Mouse (Mus musculus) E14TG2a.4 (cell line): ENCODE results near the gene Far2.

Experiments
- CTCF ChIP-seq: conservative IDR thresholded peaks from 2 replicates; pipeline ENCODE4 v1.5.1; 2014; ENCODE audit warnings: low read length
- POU5F1 ChIP-seq: IDR thresholded peaks from 2 replicates; pipeline ENCODE4 v1.6.1; 2014; ENCODE audit warnings: low read length, borderline replicate concordance

- TF ChIP-seq CTCF (no peak), POU5F1 (no peak)
Observed at GRCm38 (mm10) chr6:148207522-148207921, 160.5 kb downstream of the Far2 start.
